Mouse (Mus musculus): ENCODE data around the gene Ntn5.
A peak's percentile ranks its signal among the peaks of the same experiment; 100 is the strongest.

Ntn5 gene

DNA sequence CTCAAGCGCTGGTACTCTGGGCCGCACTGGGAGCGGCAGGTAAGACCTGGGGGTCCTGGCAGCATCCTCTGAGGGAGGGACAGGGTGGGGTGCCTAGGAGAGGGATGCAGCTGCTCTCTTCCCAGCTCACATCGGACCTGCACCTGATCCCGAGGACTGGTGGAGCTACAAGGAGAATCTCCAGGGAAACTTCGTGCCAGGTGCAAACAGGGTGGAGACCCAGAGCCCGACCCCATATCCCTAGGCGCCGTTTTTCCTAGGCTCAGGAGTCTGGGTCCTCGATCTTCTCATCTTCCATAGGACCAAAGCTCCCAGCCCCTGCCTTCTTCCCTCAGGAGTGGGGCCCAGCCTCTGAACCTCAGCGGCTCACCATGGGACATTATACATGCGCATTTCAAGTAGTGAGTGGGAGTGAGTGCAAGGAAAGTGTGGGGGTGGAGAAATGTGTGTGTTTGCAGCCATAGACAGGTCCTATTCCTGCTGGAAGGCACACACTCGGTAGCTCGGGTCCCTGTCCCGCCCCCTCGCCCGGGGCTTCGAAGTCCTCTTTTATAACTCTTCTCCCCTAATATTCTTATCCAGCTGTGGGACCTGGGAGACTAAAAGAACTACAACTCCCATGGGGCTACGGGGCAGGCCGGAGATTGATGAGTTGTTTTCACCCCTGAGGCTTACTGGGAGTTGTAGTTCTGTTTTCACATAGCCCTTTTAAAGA is 16.6 kb downstream of the Ntn5 start:
- DNase-seq = peak; percentile 89 to 92

DNA sequence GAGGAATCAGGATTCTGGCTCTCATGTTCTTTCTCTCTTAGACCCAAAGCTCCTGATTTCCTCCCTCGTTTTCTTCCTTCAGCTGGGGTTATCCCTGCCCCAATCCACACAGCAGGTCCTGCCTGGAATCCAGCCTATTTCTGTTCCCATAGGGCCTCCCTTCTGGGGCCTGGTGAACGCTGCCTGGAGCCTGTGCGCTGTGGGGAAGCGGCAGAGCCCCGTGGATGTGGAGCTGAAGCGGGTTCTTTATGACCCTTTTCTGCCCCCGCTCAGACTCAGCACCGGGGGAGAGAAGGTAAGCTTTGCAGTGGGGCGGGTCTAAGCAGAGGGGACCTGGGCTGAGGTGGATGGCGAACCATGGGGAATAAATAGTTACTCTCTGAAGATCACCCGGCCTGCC is 17.2 kb downstream of the Ntn5 start:
- no peak for DNase-seq

DNA sequence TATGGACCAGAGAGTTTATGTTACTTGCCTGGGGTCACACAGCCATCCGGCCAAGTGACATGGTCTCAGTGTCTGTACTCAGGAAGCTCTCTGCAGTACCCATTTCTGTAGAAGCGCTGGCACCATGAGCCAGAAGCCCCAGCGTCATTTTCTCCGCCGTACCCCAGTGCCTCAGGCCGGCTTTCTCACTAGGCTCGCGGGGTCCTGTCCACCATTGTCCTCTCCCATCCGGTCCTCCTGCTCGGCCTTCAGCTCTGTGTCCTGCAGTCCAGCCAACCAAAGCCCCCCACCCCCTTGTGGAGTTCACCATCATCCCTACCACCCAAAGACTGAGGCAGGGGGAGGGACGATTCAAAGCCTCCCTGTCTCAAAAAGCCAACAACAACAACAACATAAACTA is 17.8 kb downstream of the Ntn5 start:
- DNase-seq = no peak

DNA sequence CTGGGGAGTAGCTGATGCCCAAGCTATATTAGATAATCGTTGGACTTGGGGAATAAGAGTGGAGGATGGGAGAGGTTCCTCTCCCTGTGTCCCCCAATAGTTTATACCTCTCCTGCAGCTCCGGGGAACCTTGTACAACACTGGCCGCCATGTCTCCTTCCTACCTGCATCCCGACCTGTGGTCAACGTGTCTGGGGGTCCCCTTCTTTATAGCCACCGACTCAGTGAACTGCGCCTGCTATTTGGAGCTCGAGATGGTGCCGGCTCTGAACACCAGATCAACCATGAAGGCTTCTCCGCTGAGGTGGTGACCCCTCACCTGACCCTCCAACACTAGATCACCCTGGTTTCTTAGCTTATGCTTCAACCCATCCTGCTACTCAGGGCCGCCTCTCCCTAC is 18.5 kb downstream of the Ntn5 start:
- no peak for DNase-seq

DNA sequence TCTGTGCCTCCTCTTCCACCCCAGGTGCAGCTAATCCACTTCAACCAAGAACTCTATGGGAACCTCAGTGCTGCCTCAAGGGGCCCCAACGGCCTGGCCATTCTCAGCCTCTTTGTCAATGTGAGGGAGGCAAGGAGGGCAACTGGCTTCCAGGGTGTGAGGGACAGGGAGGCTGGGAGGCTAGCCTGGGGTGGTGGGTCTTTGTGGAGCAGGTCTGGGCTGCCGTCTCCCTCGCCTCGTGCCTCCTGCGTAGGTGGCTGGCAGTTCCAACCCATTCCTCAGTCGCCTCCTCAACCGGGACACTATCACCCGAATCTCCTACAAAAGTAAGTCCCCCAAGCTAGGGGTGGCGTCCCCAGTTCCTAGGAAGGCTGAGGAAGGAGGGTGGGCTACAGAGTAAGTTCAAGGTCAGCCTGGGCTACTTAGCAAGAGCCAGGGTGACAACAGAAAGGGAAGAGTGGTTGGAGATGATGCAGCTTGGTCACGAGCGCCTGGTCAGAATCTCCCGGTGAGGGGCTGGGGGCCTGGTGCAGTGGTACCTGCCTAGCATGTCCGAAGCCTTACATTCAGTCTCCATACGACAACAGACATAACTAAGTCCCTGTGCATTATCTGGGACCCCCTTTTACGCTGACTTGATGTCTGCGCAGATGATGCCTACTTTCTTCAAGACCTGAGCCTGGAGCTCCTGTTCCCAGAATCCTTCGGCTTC is 19.1 kb downstream of the Ntn5 start:
- DNase-seq = no peak

DNA sequence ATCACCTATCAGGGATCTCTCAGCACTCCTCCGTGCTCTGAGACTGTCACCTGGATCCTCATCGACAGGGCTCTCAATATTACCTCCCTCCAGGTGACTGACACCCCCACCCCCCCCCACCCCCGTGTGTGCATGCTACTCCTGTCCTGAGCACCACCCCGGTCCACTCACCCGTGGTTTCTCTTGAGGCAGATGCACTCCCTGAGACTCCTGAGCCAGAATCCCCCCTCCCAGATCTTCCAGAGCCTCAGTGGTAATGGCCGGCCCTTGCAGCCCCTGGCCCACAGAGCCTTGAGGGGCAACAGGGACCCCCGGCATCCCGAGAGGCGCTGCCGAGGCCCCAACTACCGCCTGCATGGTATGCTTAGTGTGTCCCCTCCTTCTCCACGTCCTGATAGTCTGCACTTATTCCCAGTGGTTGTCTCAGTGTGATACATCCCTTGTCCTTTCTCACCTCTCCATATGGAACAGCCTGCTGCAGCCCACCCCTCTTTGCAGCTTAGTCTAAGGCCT is 19.8 kb downstream of the Ntn5 start:
- DNase-seq = no peak

DNA sequence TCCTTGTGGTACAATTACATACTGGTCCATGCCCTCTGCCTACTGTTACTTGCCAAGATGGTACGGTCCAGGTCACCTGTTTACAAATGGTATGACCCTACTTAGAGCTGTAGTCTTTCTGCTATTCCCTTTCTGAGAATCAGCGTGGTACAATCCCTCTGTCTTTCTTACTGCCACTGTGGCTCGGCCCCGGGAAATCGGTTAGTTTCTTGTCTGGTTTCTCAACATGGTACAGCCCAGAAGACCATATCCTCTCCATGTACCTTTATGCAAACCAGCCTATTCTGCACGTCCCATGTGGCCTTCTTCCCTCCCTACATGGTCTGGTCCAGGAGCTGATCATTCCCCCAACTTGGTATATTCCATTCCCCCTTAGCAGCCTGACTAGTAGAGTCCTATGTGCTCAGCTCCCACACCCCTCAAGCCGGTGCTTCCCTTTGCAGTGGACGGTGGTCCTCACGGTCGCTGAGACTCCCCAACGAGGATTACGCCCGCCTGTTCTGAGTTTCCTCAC is 20.3 kb downstream of the Ntn5 start:
- peak; percentile 69 to 81 for DNase-seq

DNA sequence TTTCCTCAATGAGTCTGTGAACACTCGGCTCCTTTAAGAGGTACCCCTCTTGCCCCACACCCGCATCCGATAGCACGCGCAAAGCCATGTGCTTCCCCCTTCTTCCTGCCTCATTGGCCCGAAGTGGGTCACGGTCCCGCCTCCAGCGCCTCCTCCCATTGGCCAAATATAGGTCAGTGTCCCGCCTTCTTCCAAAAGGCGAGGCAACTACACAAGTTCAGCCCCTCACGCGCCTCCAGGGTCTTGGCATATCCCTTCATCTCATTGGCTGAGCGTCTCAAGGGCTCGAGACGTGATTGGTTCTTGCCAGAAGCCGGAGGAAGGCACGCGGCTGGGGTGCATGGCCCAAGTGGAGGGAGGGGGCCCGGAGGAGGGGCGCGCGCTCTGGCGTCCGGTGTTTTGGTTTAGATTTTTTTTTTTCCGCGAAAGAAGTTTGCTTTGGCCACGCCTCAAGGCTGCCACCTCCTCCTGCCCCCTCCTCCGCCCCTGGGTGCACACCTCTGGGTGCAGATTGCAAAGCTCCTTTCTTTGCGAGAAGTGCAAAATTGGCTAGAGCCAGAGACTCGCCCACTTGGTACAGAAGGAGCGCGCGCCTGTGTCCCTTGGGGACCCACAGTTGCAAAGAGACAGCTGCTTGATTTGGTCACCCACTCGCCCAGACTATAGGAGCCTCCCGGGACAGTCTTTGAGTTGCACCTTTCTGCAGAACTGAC is 21.1 kb downstream of the Ntn5 start, which contains the start of gene Dbp:
TSS of gene Dbp (plus strand) at position 359 of the 713 bp plus-strand sequence.
- DNase-seq = peak; percentile 98 to 100

DNA sequence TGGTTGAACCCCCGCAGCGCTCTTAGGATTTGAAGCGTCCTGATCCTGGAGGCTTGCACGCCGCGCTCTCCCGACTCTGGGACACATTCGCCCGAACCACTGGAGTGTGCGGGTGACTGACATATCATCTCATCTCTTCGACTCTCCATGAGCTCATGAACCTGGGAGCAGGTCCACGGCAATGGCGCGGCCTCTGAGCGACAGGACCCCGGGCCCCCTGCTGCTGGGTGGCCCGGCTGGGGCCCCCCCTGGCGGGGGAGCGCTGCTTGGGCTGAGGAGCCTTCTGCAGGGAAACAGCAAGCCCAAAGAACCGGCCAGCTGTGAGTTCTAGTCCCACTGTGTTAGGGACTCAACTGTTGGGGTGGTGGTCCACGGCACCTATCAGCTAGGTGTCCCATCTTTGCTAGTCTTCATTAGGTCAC is 21.6 kb downstream of the Ntn5 start:
- no peak for DNase-seq

DNA sequence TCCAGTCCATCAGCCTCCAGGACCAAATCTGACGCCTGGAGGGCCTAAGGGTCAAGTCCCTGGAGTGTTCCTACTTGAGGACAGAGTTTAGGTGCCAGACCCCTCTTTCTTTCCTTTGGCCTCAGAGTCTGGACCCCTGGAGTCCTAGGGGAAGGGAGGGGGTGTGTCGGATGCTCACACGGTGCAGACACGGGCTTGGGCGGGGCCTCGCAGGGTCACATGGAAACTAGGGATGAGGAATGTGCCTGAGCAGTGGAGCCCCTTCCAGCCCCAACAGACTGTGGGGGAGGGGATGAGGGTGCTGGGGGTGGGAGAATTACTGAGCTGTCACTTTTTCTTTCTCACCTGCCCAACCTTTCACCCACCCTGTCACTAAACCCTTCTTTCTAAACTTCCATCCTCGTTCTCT is 22.1 kb downstream of the Ntn5 start:
- peak; percentile 94 to 95 for DNase-seq

DNA sequence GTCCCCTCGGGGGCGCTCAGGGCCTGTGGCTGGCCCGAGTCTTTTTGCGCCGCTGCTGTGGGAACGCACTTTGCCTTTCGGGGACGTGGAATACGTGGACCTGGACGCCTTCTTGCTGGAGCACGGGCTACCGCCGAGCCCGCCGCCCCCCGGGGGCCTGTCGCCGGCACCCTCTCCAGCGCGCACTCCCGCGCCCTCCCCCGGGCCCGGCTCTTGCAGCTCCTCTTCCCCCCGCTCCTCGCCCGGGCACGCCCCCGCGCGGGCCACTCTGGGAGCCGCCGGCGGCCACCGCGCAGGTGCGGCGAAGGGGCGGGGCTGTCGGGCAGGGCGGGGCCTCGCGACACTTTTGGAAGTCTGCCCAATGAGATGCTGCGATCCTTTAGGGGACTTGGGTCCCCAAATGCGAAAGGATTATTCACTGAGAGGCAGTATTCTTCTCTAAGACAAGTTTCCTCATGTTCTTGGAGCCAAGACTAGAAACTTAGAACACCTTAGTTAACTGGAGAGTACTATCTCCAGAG is 23.0 kb downstream of the Ntn5 start:
- peak; percentile 89 to 94 for DNase-seq

DNA sequence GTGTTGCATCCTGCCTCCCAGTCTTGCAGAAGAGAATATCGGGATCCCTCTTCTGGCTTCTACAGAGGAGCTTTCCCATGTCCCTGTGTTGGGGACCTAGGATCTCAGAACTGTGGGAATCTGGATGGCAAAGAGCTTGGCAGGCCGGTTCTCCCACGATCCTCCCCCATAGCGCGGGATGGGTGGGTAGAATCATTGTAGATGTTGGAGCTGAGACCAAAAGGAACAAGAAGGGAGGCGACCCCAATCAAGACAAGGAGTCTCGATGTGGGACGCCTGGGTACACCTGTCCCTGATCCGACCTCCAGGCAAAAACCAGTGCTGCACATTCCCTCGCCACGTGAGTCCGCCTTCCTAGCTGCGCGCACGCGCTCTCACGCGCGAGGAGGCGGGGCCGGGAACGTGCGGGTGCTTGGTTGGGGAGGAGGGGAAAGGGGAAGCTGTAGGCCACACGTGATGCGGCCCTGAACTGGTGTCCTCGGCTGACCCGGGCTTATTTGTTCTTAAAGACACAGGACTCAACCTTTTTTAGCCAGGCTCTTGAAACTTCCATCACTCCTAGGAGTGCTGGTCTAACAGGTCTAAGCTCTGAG is 23.6 kb downstream of the Ntn5 start:
- peak; percentile 99 for DNase-seq

DNA sequence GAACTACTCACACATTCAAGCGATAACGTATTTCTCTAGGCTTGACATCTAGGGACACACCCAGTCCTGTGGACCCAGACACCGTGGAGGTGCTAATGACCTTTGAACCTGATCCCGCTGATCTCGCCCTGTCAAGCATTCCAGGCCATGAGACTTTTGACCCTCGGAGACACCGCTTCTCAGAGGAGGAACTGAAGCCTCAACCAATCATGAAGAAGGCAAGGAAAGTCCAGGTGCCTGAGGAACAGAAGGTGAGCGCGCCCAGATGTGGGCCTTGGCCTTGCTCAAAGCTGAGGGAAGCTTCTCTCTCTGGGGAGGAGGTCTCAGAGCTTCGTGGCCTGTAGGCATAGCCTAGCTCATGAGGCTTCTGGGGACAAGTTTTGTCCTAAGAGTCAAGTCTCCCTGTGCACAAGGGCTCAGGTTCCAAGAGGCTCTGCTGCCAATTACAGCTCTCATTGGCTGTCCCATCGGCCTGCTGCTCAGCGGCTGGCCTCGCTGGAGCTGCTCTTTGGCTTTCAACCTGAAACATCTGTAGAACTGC is 24.5 kb downstream of the Ntn5 start:
- DNase-seq = peak; percentile 79 to 90

DNA sequence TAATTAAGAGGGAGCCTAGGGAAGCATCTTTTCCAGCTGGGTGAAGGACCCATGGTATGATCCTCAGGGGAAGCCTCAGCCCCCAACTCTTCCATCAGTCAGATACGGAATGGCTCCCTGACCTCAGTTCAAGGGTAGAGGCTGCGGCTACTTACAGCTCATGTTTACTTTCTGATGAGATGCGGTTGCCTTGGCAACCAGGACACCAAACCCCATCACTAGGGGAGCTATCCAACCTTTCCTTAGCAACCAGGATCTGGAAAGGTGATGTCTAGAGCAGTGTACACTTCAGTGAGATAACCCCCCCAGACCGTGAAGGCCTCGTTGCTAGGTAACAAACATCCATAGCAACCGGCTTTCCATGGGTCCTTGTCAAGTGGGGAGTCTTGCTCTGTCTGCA is 25.2 kb downstream of the Ntn5 start:
- DNase-seq = peak in 1 of 2 experiments; percentile 40

DNA sequence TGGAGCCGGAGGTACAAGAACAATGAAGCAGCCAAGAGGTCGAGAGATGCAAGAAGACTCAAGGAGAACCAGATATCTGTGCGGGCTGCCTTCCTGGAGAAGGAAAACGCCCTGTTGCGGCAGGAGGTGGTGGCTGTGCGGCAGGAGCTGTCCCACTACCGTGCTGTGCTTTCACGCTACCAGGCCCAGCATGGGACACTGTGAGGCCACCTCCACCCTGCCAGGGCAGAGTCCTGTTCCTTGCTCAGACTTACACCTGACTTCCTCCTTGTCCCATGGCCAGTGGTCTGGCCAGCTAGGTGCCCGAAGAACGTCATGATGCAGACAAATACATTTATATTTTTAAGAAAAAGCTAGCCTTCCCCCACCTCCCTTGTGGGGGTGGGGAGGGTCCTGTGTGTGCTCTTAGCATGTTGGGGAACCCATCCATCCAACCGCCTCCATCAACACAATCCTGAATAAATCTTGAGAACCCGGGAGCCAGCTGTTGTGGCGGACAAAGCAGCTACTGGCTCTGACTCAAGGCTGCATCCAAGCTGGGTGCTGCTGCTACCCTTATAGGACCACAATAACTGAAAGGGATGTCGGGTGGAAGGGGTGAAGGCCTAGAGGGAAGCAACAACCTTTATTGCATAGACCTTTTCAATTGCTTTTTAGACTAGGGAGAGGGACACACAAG is 26.0 kb downstream of the Ntn5 start:
- DNase-seq = peak in 1 of 2 experiments; percentile 43

DNA sequence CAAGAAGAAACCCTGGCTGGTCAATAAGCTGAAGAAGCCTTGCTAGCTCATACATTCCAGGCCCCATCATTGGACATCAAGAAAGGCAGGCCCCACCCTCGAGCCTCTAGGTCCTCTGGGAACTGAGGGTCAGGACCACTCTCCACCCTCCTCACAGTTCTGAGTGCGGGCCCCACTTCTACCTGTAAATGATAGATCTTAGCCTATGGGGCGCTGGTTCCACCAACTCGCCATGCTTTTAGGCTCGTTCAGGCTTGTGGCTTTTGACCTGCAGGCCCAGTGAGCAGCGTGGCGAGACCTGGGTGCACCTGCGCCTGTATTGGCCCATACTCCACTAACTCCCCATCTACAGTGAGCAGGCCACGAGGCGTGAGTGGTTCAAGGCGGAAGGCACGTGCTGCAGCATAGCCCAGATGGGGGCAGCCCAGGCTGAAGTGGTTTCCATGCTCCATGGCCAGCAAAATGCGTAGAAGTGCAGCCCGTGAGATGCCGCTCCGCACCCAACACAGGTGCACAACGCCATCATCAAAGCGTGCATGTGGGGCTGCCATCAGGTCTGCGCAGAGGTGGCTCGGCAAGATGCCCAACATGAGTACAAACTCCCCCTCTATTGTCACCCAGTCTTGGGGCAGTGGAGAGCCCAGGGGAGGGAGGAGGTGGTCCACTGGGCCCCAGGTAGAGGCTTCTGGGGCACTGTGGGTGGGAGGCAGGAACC is 26.8 kb downstream of the Ntn5 start:
- peak in 1 of 2 experiments; percentile 51 for DNase-seq

DNA sequence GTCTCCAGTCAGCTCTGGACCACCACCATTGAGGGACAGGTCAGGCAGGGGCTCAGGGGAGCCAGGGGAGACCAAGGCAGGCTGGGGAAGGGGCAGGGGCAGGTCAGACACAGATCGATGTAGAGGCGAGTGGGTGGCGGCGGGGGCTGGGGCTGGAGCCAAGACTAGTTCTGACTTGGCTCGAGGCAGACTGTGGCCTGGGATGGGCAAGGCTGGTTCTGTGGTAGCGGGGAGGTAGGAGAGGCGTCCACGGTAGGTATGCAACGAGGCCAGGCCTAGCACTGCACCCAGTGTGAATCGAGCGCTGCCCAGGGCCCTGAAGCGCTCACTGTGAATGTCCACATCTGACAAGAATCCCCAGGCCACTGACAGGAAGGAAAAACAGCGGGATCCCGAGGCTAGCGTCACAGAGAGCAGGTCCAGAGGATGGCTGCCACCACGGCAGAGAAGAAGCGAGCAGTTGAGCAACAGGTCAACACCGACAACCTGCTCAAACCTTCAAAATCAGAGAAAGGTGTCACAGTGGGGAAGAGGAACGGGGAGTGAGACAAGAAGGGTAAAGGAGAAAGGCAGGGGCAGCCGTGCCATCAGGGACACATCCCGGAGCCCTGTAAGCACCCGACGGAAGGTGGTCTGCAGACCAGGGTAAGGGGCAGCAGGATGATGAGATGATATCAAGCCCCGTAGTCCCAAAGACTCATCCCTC is 27.6 kb downstream of the Ntn5 start:
- peak in 1 of 2 experiments; percentile 30 for DNase-seq

DNA sequence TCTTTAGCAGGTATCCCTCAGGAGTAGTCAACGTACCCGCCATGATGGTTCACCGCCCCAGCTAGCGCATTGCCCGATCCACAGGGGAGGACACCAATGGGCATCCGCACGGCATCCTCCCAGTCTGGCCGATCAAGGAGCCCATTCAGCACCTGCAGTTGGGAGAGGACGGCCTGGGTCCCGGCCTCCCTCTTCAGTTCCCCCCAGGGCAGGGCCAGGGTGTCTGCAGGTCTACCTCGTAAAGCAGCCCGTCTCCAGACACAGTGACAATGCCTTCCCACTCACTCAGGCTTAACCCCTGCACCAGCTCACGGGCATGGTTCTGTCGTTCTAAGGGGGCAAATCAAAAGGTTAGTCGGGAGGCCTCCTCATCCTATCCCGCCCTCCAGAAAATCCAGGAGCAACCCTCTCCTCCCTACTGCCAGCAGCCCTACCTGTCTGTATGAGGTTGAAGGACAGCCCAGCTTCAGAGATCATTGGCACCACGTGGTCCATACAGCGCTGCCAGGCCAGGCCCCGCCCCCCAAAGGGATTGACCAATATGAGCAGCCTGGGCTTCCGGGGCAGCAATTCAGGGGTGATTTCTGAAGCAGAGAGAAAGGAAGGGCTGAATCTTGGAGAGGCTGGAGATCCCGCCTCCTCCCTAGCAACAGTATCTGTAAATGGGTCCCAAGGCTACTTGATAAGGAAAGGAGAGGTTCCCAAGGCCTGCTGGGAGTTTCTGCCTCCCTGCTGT is 28.4 kb downstream of the Ntn5 start:
- peak; percentile 93 to 94 for DNase-seq

DNA sequence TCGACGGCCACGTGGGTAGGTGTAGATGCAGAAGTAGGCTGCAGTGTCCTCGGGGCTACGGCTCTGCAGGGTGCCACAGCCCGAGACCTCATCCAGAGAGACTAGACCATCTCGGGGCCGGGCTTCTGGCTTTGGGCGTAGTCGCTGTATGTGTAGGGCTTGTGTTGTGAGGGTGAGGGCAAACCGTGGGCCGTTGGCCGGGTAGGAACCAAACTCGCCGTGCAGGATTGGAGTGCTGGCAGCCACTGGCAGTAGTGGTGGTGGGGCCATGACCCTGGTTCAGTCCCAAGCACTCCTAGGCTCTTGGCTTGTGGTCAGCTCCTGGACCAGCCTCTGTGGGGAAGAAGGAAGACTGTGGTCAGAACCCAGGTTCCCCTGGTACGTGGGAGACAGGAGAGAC is 29.6 kb downstream of the Ntn5 start:
- DNase-seq = peak in 1 of 2 experiments; percentile 39

Data from kidney, postnatal 36 days (tissue).